Mouse (Mus musculus) splenic B cell, adult 2 months (primary cell): ENCODE data around the gene Slc16a6.

ENCODE experiments used
- DNase-seq: peaks from one replicate; pipeline ENCODE4 v3.0.0-alpha.2; 2011; ENCODE audit warnings: low read depth, low spot score
- H3K27me3 ChIP-seq: 2 replicates; pipeline ENCODE4 v1.6.1; 2012; ENCODE audit warnings: mild to moderate bottlenecking, low read length, moderate library complexity, mixed read lengths; ENCODE audit not compliant: control insufficient read depth, poor library complexity, insufficient read depth, severe bottlenecking
- H3K36me3 ChIP-seq: 2 replicates; pipeline ENCODE4 v1.6.1; 2012; ENCODE audit warnings: mild to moderate bottlenecking, low read length, moderate library complexity, mixed read lengths; ENCODE audit not compliant: control insufficient read depth, poor library complexity, insufficient read depth, severe bottlenecking

The Slc16a6 gene

GRCm38 (mm10) chr11:109473171-109474085 is at the start of gene Slc16a6, which contains the start of gene Arsg:
Gene Slc16a6, minus strand, starts transcription at chr11:109473598.
Gene Arsg, plus strand, starts transcription at chr11:109473374.
- Histone ChIP-seq H3K27me3 (no peaks in the 10 kb centered on the region), H3K36me3 (no peaks in the 10 kb centered on the region; the same call in 1 of the 2 replicates)
- peak; percentile 96 for DNase-seq

- Histone ChIP-seq H3K36me3 (no peaks in the 10 kb centered on the region), H3K27me3 (no peaks in the 10 kb centered on the region)
- no peak for DNase-seq
These were observed 47.6 kb upstream of the Slc16a6 start for GRCm38 (mm10) chr11:109520958-109521357.

DNA sequence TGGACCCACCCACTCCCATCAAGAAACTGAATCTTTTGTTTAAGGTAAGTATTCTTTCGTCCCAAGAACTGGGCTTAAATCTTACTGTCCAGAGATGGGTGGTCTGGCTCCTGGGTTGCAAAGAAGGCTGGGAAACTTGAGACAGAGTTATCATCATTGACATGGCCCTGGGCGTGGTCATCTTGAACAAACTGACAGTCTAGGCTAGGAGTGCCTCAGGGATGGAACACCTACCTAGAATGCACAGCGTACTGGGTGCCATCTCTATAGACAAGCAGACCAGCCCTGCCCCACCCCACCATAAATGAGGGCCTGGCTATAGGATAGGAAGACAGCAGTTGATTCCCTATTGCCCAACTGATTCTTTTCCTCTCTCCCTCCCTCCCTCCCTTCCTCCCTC is 44.4 kb upstream of the Slc16a6 start:
- DNase-seq, result no peak
- H3K36me3 ChIP-seq, result no peaks in the 10 kb centered on the region
- no peaks in the 10 kb centered on the region for H3K27me3 ChIP-seq

DNA sequence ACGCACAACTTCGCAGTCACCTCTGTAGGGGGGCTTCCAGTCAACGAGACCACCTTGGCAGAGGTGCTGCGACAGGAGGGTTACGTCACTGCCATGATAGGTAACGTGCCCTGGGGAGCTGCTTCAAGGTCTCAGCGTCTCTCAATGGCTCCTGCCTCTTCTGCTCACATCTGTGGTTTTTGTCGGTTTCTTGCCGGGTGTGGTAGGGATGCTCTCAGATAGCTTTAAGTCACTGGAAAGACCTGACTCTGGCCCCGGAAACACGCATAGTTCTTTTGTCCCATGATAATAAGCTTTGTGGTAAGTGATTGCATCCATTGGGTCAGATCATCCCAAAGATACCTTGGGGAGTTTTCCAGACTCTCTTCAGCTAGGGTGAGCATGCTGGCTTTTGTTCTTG is 43.9 kb upstream of the Slc16a6 start:
- Histone ChIP-seq H3K36me3 (no peaks in the 10 kb centered on the region), H3K27me3 (no peaks in the 10 kb centered on the region)
- no peak for DNase-seq

DNA sequence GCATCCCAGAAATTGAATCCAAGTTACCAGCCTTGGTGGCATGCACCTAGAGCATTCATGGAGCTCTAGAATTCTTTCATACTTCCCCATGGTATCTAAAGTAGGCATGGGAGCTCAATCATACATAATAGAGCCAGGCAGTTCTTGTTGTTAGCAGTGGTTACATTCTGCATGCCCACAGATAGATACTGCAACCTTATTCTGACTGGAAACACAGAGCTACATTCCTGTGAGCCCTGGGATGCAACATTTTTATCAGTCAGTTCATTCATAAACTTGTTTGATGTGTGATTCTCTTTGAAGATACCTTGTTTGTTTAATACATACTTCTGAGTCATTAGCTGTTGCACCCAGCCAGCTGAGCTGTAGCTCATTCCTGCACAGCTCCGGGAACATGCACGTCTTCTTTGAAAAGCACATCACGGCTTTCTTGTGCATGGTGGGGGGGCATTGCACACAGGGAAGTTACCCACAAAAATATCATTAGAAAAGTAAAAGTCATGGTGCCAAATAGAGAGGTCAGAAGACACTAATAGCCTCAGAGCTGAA is 40.7 kb upstream of the Slc16a6 start:
- no peak for DNase-seq
- H3K36me3 ChIP-seq, result no peaks in the 10 kb centered on the region
- H3K27me3 ChIP-seq, result no peaks in the 10 kb centered on the region

- H3K36me3 ChIP-seq, result no peaks in the 10 kb centered on the region
- no peak for DNase-seq
- no peaks in the 10 kb centered on the region for H3K27me3 ChIP-seq
These were observed 39.7 kb upstream of the Slc16a6 start for GRCm38 (mm10) chr11:109512995-109513675.

DNA sequence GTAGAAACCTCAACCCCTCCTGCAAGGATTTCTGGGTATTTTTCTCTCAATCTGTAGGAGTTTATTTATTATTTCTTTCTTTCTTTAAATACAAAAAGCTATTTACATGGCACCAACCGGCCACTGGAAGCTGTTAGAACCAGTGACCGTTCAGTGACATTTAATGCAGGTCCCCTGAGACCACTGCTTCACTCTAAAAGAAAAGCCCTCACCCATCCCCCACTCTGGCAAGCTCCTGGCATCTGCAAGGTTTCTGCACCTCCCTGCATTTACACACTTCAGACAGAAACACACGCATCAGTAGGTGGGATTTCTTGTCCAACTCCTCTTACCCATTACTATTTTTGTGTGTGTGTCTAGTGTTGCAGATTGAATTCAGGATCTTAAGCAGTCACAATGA is 33.7 kb upstream of the Slc16a6 start:
- Histone ChIP-seq H3K36me3 (no peaks in the 10 kb centered on the region), H3K27me3 (no peaks in the 10 kb centered on the region)
- DNase-seq, result no peak

- H3K36me3 ChIP-seq, result no peaks in the 10 kb centered on the region
- no peak for DNase-seq
- H3K27me3 ChIP-seq, result no peaks in the 10 kb centered on the region
These were observed 32.4 kb upstream of the Slc16a6 start for GRCm38 (mm10) chr11:109505823-109506222.

GRCm38 (mm10) chr11:109504977-109505376 is 31.6 kb upstream of the Slc16a6 start:
- no peaks in the 10 kb centered on the region for H3K27me3 ChIP-seq
- no peaks in the 10 kb centered on the region for H3K36me3 ChIP-seq
- no peak for DNase-seq

DNA sequence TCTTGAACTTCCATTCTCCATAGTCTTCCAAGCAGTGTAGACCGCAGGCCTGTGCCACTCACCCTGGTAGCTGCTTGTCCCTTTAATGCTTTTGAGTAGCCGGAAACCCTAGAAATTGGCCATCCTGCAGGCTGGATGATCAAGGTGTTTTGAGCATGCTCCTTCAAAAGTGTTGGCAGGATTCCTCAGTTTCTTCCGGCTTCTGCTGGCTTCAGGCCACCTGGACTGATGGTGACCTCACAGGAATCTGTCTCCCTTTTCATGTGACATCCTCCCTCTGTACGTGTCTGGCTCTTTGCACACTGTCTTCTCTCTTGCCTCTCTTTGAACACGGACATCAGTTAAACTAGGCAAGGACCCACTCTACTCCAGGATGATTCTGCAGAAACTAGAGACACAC is 26.8 kb upstream of the Slc16a6 start:
- no peak for DNase-seq

GRCm38 (mm10) chr11:109497990-109498389 is 24.6 kb upstream of the Slc16a6 start:
- H3K27me3 ChIP-seq, result no peaks in the 10 kb centered on the region
- no peaks in the 10 kb centered on the region for H3K36me3 ChIP-seq
- DNase-seq, result no peak

More for the DNA sequence above, 26.8 kb upstream of the Slc16a6 start:
- Histone ChIP-seq H3K36me3 (no peaks in the 10 kb centered on the region), H3K27me3 (no peaks in the 10 kb centered on the region)

GRCm38 (mm10) chr11:109496996-109497714 is 23.8 kb upstream of the Slc16a6 start:
- no peaks in the 10 kb centered on the region for H3K27me3 ChIP-seq
- H3K36me3 ChIP-seq, result no peaks in the 10 kb centered on the region
- DNase-seq, result peak; percentile 35

DNA sequence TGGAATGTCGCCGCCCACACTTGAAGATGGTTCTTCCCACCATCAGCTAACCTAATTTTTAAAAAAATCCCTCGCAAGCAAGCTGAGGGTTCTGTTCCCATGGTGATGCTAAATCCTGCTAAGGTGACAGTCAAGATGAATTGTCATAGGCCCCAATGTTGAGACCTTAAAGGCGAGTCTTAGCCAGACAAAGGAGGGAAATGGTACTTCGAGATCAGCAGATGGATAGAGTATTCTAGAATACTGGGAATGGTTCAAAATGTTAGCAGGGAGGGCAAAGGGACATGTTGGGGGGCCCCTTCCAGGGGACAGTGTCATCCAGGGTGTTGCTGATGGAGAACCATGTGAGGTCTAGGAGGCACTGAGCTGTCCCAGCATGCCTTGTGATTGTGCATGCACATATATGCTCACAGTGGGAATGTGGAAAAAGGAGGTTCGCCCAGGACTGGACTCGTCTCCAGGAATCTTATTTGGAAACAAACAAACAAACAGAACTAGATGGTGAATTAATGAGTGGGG is 23.1 kb upstream of the Slc16a6 start:
- DNase-seq, result no peak
- H3K36me3 ChIP-seq, result no peaks in the 10 kb centered on the region
- no peaks in the 10 kb centered on the region for H3K27me3 ChIP-seq

GRCm38 (mm10) chr11:109495771-109496474 is 22.5 kb upstream of the Slc16a6 start:
- Histone ChIP-seq H3K27me3 (no peaks in the 10 kb centered on the region), H3K36me3 (no peaks in the 10 kb centered on the region)
- DNase-seq, result peak; percentile 70
